Mouse (Mus musculus) thymus, postnatal 25 days (tissue): ENCODE results near the gene Tsen15.
"Not testable (repeated sequence)": the region's sequence is repeated elsewhere in the genome, so short reads cannot be mapped to it uniquely, and the experiment has no call there.

ENCODE experiments used
- DNase-seq: peaks from one replicate; pipeline ENCODE4 v3.0.0; 2022

Gene Tsen15

DNA sequence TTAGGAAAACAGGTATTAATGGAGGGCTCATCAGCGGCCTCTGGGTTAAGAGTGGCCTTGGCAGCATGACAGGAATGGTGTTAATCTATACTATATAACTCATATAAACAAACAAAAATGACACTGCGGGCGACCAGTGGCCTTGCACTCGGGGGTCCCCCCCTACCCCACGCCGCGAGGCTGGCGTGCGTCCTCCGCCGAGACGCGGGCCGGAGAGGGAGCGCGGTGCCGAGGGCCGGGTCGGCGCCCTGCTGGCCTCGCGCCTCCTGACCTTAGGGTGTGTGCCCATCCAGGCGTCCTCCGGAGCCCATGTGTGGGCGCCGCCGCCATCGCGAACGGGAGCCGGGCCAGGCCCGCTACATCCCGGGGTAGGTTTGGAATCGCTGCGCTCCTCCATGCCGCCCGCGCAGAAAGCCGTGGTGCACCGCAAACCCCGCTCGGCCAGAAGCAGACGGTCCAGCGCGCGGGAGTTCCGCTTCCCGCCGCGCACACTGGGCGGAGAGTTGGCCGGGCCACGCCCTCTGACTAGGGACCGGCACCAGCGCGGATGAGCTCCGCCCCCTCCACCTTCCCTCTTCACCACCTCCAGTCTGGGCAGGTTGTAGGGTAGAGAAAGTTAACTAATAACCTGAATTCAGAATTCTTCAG lies at the start of gene Tsen15:
Gene Tsen15, minus strand, starts transcription at position 501 of the 648 bp plus-strand sequence.
- peak; percentile 88 for DNase-seq

DNA sequence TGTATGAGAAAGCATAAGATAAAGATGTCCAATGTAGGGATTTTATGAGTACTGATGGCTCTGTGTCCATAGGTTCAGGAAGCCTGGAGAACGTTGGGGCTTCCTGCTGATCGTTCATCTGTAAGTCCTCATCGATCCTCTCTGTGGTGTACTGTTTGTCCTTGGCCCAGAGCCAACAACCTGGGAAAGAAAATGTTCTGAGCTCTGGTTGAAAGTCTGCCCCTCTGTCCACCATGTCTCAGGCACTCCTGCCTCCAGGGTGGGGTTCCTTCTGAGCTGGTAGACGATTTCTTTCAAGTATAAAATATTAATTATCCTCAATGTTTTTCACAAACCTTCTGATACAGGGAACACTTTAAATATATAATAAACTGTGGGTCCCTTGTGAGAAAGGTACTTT lies 47.7 kb upstream of the Tsen15 start:
- DNase-seq = no peak

GRCm38 (mm10) chr1:152429805-152430204 lies 43.3 kb upstream of the Tsen15 start:
- DNase-seq = no peak

DNA sequence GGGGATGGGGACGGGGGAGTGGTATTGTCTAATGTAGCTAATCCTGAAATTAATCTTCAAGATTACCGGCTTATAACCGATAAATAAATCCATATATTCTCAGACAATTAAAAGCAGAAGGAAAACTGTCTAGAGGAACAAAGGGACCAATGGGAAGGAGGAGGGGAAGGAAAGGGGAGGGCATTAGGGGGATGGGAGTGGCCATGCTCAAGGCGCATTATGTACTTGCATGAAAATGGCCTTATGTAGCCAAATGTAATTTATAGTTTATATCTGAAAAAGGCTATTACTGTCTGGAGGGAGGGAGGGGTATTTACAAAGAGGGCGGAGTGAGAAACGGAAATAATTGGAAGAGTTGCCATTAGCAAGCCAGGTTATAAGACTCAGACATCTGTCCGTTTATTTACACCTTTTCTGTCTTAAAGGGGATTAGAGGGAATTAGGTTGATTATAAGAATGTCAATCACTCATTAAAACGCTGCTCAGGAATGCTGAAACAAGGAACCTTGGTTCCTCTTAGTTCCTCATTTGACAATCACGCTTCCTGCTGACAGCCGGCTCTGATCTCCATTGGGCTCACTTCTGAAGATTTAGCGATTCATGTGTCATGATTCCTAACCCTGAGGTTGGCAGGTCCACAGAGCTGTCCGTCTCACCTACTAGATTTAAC lies 41.6 kb upstream of the Tsen15 start:
- no peak for DNase-seq

DNA sequence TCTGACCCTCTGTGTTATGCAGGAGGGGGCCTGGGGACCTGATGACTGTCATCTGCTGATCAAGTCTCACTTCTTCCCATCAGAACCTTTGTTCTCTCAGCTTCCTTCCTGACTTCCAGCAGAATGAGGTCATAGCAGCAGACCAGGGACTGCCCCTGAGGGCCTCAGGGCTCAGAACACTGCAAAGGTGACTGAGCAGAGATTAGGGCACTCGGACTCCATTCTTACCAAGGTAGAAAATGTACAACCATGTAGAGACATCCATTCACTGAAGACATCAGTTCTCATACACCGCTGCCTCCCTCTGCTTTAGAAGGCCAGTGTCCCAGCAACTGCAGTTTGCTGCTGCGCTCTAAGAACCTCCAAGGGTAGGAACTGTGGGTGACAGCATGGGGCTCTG lies 36.6 kb upstream of the Tsen15 start:
- DNase-seq = no peak

DNA sequence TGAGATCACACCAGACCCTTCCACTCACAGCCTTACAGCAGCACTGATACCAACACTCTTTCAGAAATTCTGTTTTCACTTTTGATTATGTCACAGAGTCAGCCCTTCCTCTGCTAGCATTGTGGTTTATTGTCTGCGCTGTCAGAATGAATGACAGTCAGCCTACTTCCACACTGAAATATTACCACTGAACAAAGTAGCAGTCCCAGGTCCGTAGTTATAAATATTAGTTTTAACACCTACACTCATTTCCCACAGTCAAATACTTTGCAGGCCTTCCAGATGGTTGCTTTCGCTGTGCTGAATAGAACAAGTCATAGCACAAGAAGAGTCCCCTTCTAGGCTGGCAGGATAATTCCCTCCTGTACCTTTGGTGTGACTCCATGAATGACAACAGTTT lies 35.8 kb upstream of the Tsen15 start:
- DNase-seq = no peak

DNA sequence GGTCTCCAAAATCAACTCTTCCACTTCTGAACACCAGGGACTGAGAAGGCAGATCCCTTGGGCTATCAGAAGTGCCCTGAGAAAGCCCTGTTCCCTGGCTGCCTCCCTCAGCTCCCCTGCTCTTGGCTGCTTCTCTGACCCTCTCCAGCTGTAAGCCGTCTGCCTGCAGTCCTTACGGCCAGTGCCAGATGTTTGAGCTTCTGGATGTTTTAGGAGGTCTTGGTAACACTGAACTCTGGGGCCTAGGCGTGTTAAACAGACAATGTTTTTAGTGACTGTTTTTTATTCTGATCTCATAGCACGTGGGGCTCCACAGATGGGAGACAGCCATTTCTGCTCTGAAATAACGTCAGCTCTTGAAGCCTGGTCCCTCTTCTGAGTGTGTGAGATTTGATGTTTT lies 31.1 kb upstream of the Tsen15 start:
- no peak for DNase-seq

GRCm38 (mm10) chr1:152416306-152416904 lies 29.9 kb upstream of the Tsen15 start:
- no peak for DNase-seq

- no peak for DNase-seq
These were observed 28.0 kb upstream of the Tsen15 start for GRCm38 (mm10) chr1:152414451-152414850.

- DNase-seq = no peak
These were observed 27.5 kb upstream of the Tsen15 start for GRCm38 (mm10) chr1:152413961-152414360.

GRCm38 (mm10) chr1:152413116-152413515 lies 26.6 kb upstream of the Tsen15 start:
- DNase-seq = no peak

GRCm38 (mm10) chr1:152410657-152411056 lies 24.2 kb upstream of the Tsen15 start:
- no peak for DNase-seq

GRCm38 (mm10) chr1:152409356-152409755 lies 22.9 kb upstream of the Tsen15 start:
- no peak for DNase-seq

DNA sequence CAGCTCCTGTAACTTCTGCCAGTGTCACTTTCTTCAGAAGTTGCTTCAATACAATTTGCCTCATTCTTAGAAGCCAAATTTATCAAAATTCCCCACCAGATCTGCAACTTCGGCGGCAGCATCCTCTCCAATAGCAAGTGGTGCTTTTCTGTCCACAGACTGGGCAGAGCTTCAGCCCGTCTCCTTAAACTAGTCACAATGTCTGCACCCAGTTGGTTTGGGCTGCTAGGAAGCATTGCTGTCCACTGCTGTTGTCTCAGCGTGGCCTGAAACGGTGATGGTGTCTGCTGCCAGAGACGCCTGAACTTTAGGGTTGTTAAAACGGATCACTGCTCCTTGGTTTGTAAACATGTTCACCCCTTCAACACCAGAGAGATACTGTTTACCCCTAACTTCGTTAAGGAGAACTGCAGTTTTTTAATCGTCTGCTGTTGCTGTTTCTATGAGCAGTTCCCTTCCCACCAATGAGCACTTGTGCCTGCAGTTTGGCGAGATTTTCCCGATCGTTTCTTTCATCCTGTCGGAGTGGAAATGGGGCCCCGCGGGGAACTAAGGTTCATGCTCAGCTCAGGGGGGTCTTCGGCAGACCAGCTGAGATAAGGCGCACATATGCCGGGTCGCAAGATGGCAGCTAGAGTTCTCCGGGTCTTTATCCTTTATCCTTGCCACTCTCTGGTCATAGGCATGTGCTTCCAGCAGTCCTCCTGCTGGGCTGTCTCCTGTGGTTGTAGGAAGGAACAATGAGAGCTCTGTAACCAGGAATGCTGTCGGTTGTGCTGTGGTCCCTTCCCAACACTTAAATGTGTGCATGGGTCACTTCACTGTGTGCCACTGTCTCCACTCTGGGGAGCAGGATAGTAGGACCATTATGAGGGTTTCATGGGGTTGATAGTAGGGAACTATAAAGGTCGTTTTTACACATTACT lies 20.8 kb upstream of the Tsen15 start:
- DNase-seq = no peak

GRCm38 (mm10) chr1:152400556-152401540 lies 14.4 kb upstream of the Tsen15 start:
- no peak for DNase-seq

DNA sequence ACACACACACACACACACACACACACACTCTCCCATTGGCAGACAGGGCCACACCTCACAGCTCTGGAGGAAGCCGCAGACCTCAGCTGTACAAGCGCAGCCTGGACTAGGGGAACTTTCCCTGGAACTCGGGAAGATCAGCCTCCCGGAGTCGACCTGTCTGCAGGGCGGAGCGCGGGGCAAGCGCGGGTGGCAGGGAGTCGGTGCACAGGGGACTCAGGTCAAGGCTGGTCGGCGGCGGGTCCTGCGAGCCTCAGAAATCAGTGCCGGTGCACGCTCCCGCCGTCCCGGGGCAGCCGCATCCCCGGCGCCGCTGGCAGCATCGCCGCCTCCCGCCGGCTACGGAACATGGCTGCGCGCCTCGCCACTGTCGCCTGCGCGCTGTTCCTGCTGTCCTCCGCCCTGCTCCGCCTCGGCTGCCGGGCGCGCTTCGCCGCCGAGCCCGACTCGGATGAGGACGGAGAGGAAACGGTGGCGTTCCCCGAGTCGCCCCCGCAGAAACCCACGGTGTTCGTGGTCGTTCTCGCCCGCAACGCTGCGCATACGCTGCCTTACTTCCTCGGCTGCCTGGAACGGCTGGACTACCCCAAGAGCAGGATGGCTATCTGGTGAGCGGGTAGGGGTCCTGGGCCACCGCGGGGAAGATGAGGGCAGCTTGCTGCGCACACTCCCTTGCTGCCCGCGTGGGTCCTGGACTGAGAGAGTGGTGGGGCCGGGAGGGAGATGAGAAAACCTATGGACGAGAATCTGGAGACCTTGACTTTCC lies 13.5 kb upstream of the Tsen15 start, which contains the start of gene Colgalt2:
Gene Colgalt2, plus strand, starts transcription at position 41 of the 766 bp plus-strand sequence.
- peak; percentile 44 for DNase-seq

DNA sequence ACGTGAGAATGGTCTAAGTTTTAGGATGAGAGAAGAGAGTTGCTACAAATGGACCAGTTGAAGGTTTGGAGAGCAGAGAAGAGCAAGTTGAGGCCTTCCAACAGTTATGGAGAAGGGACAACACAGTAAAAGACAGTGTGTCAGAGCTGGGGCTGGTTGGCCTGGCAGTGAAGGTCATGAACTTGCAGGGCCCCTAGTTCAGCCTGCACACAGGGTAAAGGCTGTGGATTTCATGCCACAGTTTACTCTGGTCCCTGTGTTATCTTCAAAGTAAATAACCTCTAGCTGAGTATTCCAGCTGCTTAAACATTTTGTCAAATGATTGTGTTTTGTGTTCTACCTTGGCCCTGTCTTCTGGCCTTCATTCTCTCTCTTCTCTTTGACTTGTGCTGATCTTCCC lies 12.2 kb upstream of the Tsen15 start:
- no peak for DNase-seq

- DNase-seq = no peak
These were observed 8.5 kb upstream of the Tsen15 start for GRCm38 (mm10) chr1:152394956-152395515.

DNA sequence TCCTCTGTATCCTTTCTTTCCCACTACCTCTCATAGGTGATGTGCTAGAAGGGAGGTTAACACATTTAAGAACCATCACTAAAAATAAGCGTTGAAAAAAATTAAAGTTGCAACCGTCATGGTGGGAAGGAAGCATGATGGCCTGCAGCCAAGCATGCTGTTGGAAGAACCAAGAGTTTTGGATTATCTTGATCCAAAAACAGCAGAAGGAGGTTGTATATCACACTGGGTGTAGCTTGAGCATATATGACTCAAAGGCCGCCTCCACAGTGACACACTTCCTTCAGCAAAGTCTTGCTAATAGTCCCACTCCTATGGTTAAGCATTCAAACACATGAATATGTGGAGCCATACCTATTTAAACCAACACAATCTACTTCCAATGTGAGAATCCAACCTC lies 7.6 kb upstream of the Tsen15 start:
- no peak for DNase-seq

DNA sequence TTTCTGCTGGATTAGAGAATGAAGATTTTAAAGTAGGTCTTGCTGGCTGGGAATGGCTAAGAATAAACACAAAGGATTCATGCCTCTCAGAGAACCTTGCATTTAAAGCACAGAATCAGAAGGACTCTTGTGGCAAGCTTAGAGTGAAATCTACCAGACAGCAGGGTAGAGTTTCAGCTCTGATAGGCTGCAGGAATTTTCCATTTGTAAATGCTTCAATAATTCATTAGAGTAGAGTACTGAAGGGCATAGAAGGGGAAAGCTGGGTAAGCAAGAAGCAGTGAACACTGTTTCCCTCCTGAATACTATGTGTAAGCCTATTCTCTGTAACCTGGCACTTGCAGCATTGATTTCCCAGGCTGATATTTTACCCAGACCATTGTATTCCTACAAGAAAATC lies 2.8 kb upstream of the Tsen15 start:
- DNase-seq = no peak

GRCm38 (mm10) chr1:152385693-152386092 lies 795 bp downstream of the Tsen15 start:
- not testable (repeated sequence) for DNase-seq
